ENCODE assay signal across 8 mouse cellular contexts in genomic region chr3:149088621-149089128, GRCm38 (mm10).
DNase-seq lines count a peak whose midpoint lies in the region; ATAC-seq and TF ChIP-seq lines count a peak whose summit lies in the region.

No protein-coding gene starts in this region.

- no peak for TF ChIP-seq CTCF in left cerebral cortex, adult 2 months (IDR thresholded peaks at IDR 0.05)

- intact Hi-C loops in left cerebral cortex, adult 2 months (cut with DNase I), result no loop called here

- peak overlapping the region; percentile 38 for H3K9ac ChIP-seq in forebrain, embryonic 16.5 days (replicated peaks; ENCODE audit: low read depth, low read length)
- peak overlapping the region; percentile 42 for H3K9ac ChIP-seq in kidney, embryonic 16.5 days (replicated peaks; ENCODE audit: low read length)
- peak overlapping the region; percentile 50 for H3K9ac ChIP-seq in midbrain, embryonic 13.5 days (replicated peaks)

- DNase-seq in left cerebral cortex, adult 2 months (ENCODE audit: extremely low spot score in 1 of 2, low spot score in 2 of 2), result no peak
- DNase-seq in left cerebral cortex, adult 11 months (ENCODE audit: low spot score), result no peak
- no peak for DNase-seq in right cerebral cortex, adult 2 months (ENCODE audit: low spot score in 2 of 2)
- DNase-seq in thymus, postnatal 0 days (ENCODE audit: low spot score), result no peak
- no peak for DNase-seq in left cerebral cortex, adult 8-10 months (ENCODE audit: low spot score in 2 of 2)

- H3K36me3 ChIP-seq in forebrain, embryonic 16.5 days (ENCODE audit: control insufficient read depth, insufficient read depth), result no peaks in the 10 kb centered on the region
- no peaks in the 10 kb centered on the region for H3K36me3 ChIP-seq in kidney, embryonic 16.5 days (ENCODE audit: insufficient read depth, low read length)
- H3K36me3 ChIP-seq in midbrain, embryonic 13.5 days, result no peaks in the 10 kb centered on the region

- no peak overlapping the region for H3K27ac ChIP-seq in left cerebral cortex, adult 2 months
- no peak overlapping the region for H3K27ac ChIP-seq in forebrain, embryonic 16.5 days (ENCODE audit: low read length)
- peak overlapping the region; percentile 58; the same call in 1 of the 2 replicates for H3K27ac ChIP-seq in kidney, embryonic 16.5 days (ENCODE audit: low read length)
- no peak overlapping the region for H3K27ac ChIP-seq in midbrain, embryonic 13.5 days

- 0 out of 2 replicates have a peak, but pooled peaks cover 2% of the 10 kb centered on the region for H3K27me3 ChIP-seq in forebrain, embryonic 16.5 days (replicated peaks; ENCODE audit: control insufficient read depth, insufficient read depth, low read length)
- no peaks in the 10 kb centered on the region for H3K27me3 ChIP-seq in kidney, embryonic 16.5 days (ENCODE audit: insufficient read depth, low read length)
- H3K27me3 ChIP-seq in midbrain, embryonic 13.5 days, result no peaks in the 10 kb centered on the region

- H3K4me1 ChIP-seq in forebrain, embryonic 16.5 days (replicated peaks; ENCODE audit: control insufficient read depth, insufficient read depth, low read length), result peaks cover 21% of the 10 kb centered on the region
- H3K4me1 ChIP-seq in kidney, embryonic 16.5 days (ENCODE audit: insufficient read depth, low read length), result peaks cover 51% of the 10 kb centered on the region
- peaks cover 32% of the 10 kb centered on the region for H3K4me1 ChIP-seq in midbrain, embryonic 13.5 days (replicated peaks)

- peak overlapping the region; percentile 74 for H3K4me2 ChIP-seq in forebrain, embryonic 16.5 days (ENCODE audit: low read length)
- peak overlapping the region; percentile 54 for H3K4me2 ChIP-seq in kidney, embryonic 16.5 days (replicated peaks; ENCODE audit: low read depth, low read length)
- H3K4me2 ChIP-seq in midbrain, embryonic 13.5 days (replicated peaks), result peak overlapping the region; percentile 62

- H3K4me3 ChIP-seq in left cerebral cortex, adult 2 months, result peak overlapping the region; percentile 18; the same call in 1 of the 2 replicates
- peak overlapping the region; percentile 38 for H3K4me3 ChIP-seq in forebrain, embryonic 16.5 days (replicated peaks; ENCODE audit: low read length)
- H3K4me3 ChIP-seq in kidney, embryonic 16.5 days (ENCODE audit: low read length), result peak overlapping the region; percentile 31
- peak overlapping the region; percentile 33 for H3K4me3 ChIP-seq in midbrain, embryonic 13.5 days (replicated peaks)

- no peaks in the 10 kb centered on the region for H3K9me3 ChIP-seq in forebrain, embryonic 16.5 days (ENCODE audit: control insufficient read depth, low read length)
- no peaks in the 10 kb centered on the region for H3K9me3 ChIP-seq in kidney, embryonic 16.5 days (ENCODE audit: low read length)
- no peaks in the 10 kb centered on the region for H3K9me3 ChIP-seq in midbrain, embryonic 13.5 days

- ATAC-seq in forebrain, embryonic 16.5 days, result peak; percentile 79
- ATAC-seq in kidney, embryonic 16.5 days (ENCODE audit: low FRiP score, low TSS enrichment), result peak; percentile 17; the same call in 1 of the 2 replicates
- peak; percentile 64 for ATAC-seq in midbrain, embryonic 13.5 days

- under 1% methylated on average over 16 of the region's 16 CpGs for WGBS in forebrain, embryonic 16.5 days
- 6% methylated on average over 16 of the region's 16 CpGs for WGBS in kidney, embryonic 16.5 days
- 3% methylated on average over 16 of the region's 16 CpGs for WGBS in midbrain, embryonic 13.5 days

Comparison
In these comparisons a context has a peak if more than half of its experiments do, and no peak if none do; other contexts are left out.
1. ATAC-seq: peak in every context shown above with its lines; median percentile 79 in forebrain, embryonic 16.5 days; 64 in midbrain, embryonic 13.5 days; 17 in kidney, embryonic 16.5 days.